Mouse (Mus musculus): ENCODE results near the gene Bysl. TPM values are rescaled to one million over a fixed set of nuclear protein-coding genes. Genes with fewer than 3 reads are reported as not detected.

The Bysl gene
- polyA plus RNA-seq, 1 experiment from 2014 or later: 31.9 TPM

- peak overlapping the region; percentile 96 for H3K4me2 ChIP-seq (replicated peaks)
- peak overlapping the region; percentile 88; the same call in 1 of the 2 replicates for H3K27ac ChIP-seq
- H3K9ac ChIP-seq (replicated peaks): peak overlapping the region; percentile 36; the same call in 1 of the 2 replicates
- peaks cover 55% of the 10 kb centered on the region for H3K4me1 ChIP-seq (replicated peaks)
- 45% methylated on average over 13 of the region's 13 CpGs for WGBS
- no peaks in the 10 kb centered on the region for H3K9me3 ChIP-seq
- 0 out of 2 replicates have a peak overlapping the region, but pooled peaks have one; percentile 13 for H3K4me3 ChIP-seq (replicated peaks)
- H3K36me3 ChIP-seq: peaks cover 38% of the 10 kb centered on the region
- H3K27me3 ChIP-seq: no peaks in the 10 kb centered on the region
- ATAC-seq: no peak
These were observed 14.0 kb downstream of the Bysl start for GRCm38 (mm10) chr17:47597261-47597660.

GRCm38 (mm10) chr17:47596839-47597164 lies 14.5 kb downstream of the Bysl start:
- Histone ChIP-seq H3K4me2 (replicated peaks) (peak overlapping the region; percentile 96), H3K27me3 (no peaks in the 10 kb centered on the region), H3K27ac (peak overlapping the region; percentile 88), H3K4me3 (replicated peaks) (0 out of 2 replicates have a peak overlapping the region, but pooled peaks have one; percentile 13), H3K9ac (replicated peaks) (0 out of 2 replicates have a peak overlapping the region, but pooled peaks have one; percentile 53), H3K4me1 (replicated peaks) (peaks cover 55% of the 10 kb centered on the region), H3K9me3 (no peaks in the 10 kb centered on the region), H3K36me3 (peaks cover 34% of the 10 kb centered on the region)
- WGBS: 40% methylated on average over 5 of the region's 5 CpGs
- ATAC-seq: no peak

- ATAC-seq: peak; percentile 1; the same call in 1 of the 2 replicates
- peak overlapping the region; percentile 96 for H3K4me2 ChIP-seq (replicated peaks)
- no peaks in the 10 kb centered on the region for H3K27me3 ChIP-seq
- 18% methylated on average over 6 of the region's 6 CpGs for WGBS
- H3K9me3 ChIP-seq: no peaks in the 10 kb centered on the region
- H3K4me3 ChIP-seq (replicated peaks): 0 out of 2 replicates have a peak overlapping the region, but pooled peaks have one; percentile 71
- peak overlapping the region; percentile 88 for H3K27ac ChIP-seq
- peak overlapping the region; percentile 53 for H3K9ac ChIP-seq (replicated peaks)
- H3K36me3 ChIP-seq: peaks cover 29% of the 10 kb centered on the region
- peaks cover 55% of the 10 kb centered on the region for H3K4me1 ChIP-seq (replicated peaks)
These were observed 15.0 kb downstream of the Bysl start for GRCm38 (mm10) chr17:47596162-47596838.

- Histone ChIP-seq H3K9ac (replicated peaks) (peak overlapping the region; percentile 67), H3K9me3 (no peaks in the 10 kb centered on the region), H3K4me1 (replicated peaks) (peaks cover 55% of the 10 kb centered on the region), H3K4me2 (replicated peaks) (peak overlapping the region; percentile 96), H3K27me3 (no peaks in the 10 kb centered on the region), H3K36me3 (peaks cover 21% of the 10 kb centered on the region), H3K4me3 (replicated peaks) (peak overlapping the region; percentile 71), H3K27ac (peak overlapping the region; percentile 88)
- peak; percentile 40 for ATAC-seq
- WGBS: under 1% methylated on average over 21 of the region's 21 CpGs
These were observed 15.8 kb downstream of the Bysl start for GRCm38 (mm10) chr17:47595248-47596161.

GRCm38 (mm10) chr17:47594969-47595247 lies 16.4 kb downstream of the Bysl start:
- Histone ChIP-seq H3K4me1 (replicated peaks) (peaks cover 55% of the 10 kb centered on the region), H3K9ac (replicated peaks) (peak overlapping the region; percentile 67), H3K4me3 (replicated peaks) (peak overlapping the region; percentile 71), H3K4me2 (replicated peaks) (peak overlapping the region; percentile 96), H3K27me3 (no peaks in the 10 kb centered on the region), H3K36me3 (peaks cover 15% of the 10 kb centered on the region), H3K9me3 (no peaks in the 10 kb centered on the region), H3K27ac (peak overlapping the region; percentile 88)
- ATAC-seq: no peak
- 1% methylated on average over 7 of the region's 9 CpGs for WGBS

GRCm38 (mm10) chr17:47594183-47594968 lies 16.9 kb downstream of the Bysl start:
- Histone ChIP-seq H3K9me3 (no peaks in the 10 kb centered on the region), H3K4me3 (replicated peaks) (peak overlapping the region; percentile 71), H3K4me1 (replicated peaks) (peaks cover 55% of the 10 kb centered on the region), H3K9ac (replicated peaks) (peak overlapping the region; percentile 67), H3K36me3 (peaks cover 10% of the 10 kb centered on the region), H3K4me2 (replicated peaks) (peak overlapping the region; percentile 96), H3K27ac (peak overlapping the region; percentile 88), H3K27me3 (no peaks in the 10 kb centered on the region)
- WGBS: under 1% methylated on average over 40 of the region's 43 CpGs
- no peak for ATAC-seq

- peak overlapping the region; percentile 67 for H3K9ac ChIP-seq (replicated peaks)
- H3K27me3 ChIP-seq: no peaks in the 10 kb centered on the region
- H3K36me3 ChIP-seq: peaks cover 4% of the 10 kb centered on the region; the same call in 1 of the 2 replicates
- peak overlapping the region; percentile 96 for H3K4me2 ChIP-seq (replicated peaks)
- no peaks in the 10 kb centered on the region for H3K9me3 ChIP-seq
- peaks cover 55% of the 10 kb centered on the region for H3K4me1 ChIP-seq (replicated peaks)
- under 1% methylated on average over 13 of the region's 13 CpGs for WGBS
- H3K27ac ChIP-seq: peak overlapping the region; percentile 88
- no peak for ATAC-seq
- peak overlapping the region; percentile 71 for H3K4me3 ChIP-seq (replicated peaks)
These were observed 17.5 kb downstream of the Bysl start for GRCm38 (mm10) chr17:47593854-47594182.

- no peaks in the 10 kb centered on the region for H3K36me3 ChIP-seq
- H3K9me3 ChIP-seq: no peaks in the 10 kb centered on the region
- peak overlapping the region; percentile 67 for H3K9ac ChIP-seq (replicated peaks)
- H3K27me3 ChIP-seq: no peaks in the 10 kb centered on the region
- peak overlapping the region; percentile 96 for H3K4me2 ChIP-seq (replicated peaks)
- peak overlapping the region; percentile 71 for H3K4me3 ChIP-seq (replicated peaks)
- H3K4me1 ChIP-seq (replicated peaks): peaks cover 52% of the 10 kb centered on the region
- peak overlapping the region; percentile 88 for H3K27ac ChIP-seq
- under 1% methylated on average over 57 of the region's 63 CpGs for WGBS
- peak; percentile 85 for ATAC-seq
These were observed 18.0 kb downstream of the Bysl start for GRCm38 (mm10) chr17:47593215-47593853.

- ATAC-seq: no peak
- Histone ChIP-seq H3K27me3 (no peaks in the 10 kb centered on the region), H3K36me3 (no peaks in the 10 kb centered on the region), H3K9me3 (no peaks in the 10 kb centered on the region), H3K27ac (no peak overlapping the region), H3K4me3 (replicated peaks) (no peak overlapping the region), H3K9ac (replicated peaks) (no peak overlapping the region), H3K4me2 (replicated peaks) (no peak overlapping the region), H3K4me1 (replicated peaks) (peaks cover 30% of the 10 kb centered on the region)
- WGBS: 93% methylated on average over 3 of the region's 3 CpGs
These were observed 20.2 kb downstream of the Bysl start for GRCm38 (mm10) chr17:47591073-47591472.

GRCm38 (mm10) chr17:47588517-47588916 lies 22.8 kb downstream of the Bysl start:
- no peaks in the 10 kb centered on the region for H3K27me3 ChIP-seq
- ATAC-seq: no peak
- no peak overlapping the region for H3K9ac ChIP-seq (replicated peaks)
- 88% methylated on average over 8 of the region's 8 CpGs for WGBS
- H3K4me1 ChIP-seq (replicated peaks): peaks cover 6% of the 10 kb centered on the region; the same call in 1 of the 2 replicates
- H3K27ac ChIP-seq: no peak overlapping the region
- no peaks in the 10 kb centered on the region for H3K36me3 ChIP-seq
- H3K9me3 ChIP-seq: no peaks in the 10 kb centered on the region
- H3K4me2 ChIP-seq (replicated peaks): no peak overlapping the region
- no peak overlapping the region for H3K4me3 ChIP-seq (replicated peaks)

GRCm38 (mm10) chr17:47580962-47581361 lies 30.3 kb downstream of the Bysl start:
- no peak for ATAC-seq
- no peaks in the 10 kb centered on the region for H3K4me1 ChIP-seq (replicated peaks)
- 97% methylated on average over 4 of the region's 4 CpGs for WGBS
- no peaks in the 10 kb centered on the region for H3K9me3 ChIP-seq
- no peaks in the 10 kb centered on the region for H3K27me3 ChIP-seq
- no peaks in the 10 kb centered on the region for H3K36me3 ChIP-seq
- no peak overlapping the region for H3K4me2 ChIP-seq (replicated peaks)
- no peak overlapping the region for H3K27ac ChIP-seq
- no peak overlapping the region for H3K4me3 ChIP-seq (replicated peaks)
- H3K9ac ChIP-seq (replicated peaks): no peak overlapping the region

All from midbrain, embryonic 13.5 days (tissue).